Mouse (Mus musculus): ENCODE results near the gene Gm42957. TPM values are rescaled to one million over a fixed set of nuclear protein-coding genes. Genes with fewer than 3 reads are reported as not detected.
"Not testable (repeated sequence)": the region's sequence is repeated elsewhere in the genome, so short reads cannot be mapped to it uniquely, and the experiment has no call there.

The Gm42957 gene
- total RNA-seq, 2 experiments from 2014 or later = 0.14 to 0.15 TPM

- Histone ChIP-seq H3K4me3 (no peak overlapping the region), H3K27ac (no peak overlapping the region)
- no peak for TF ChIP-seq CTCF (IDR thresholded peaks at IDR 0.05)
- no peak for DNase-seq
- intact Hi-C loops (cut with DNase I) = no loop called here
These were observed 1.3 kb upstream of the Gm42957 start for GRCm38 (mm10) chr3:96634015-96634414.

DNA sequence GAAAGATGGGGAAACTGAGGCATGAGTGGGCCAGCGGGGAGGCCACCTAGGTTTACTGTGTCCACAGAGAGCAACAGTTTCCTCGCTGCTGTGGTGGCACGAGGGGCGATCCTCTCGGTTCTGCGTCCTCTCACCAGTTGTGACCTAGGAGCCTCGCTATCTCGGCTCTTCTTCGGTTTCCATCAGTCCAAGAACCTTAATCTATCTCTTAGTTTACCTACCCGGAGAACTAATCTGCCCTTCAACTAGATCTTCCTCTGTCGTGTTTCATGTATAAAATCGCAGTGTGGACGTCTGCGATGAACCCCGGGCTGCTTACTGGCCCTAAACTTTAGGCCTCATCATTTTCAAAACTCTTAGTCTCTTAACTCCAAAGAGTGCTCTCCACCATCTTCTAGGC lies 632 bp downstream of the Gm42957 start:
- intact Hi-C loops (cut with DNase I) = no loop called here
- Histone ChIP-seq H3K27ac (peak overlapping the region; percentile 95), H3K4me3 (peak overlapping the region; percentile 85)
- no peak for TF ChIP-seq CTCF (IDR thresholded peaks at IDR 0.05)
- no peak for DNase-seq

- no peak for DNase-seq
- intact Hi-C loops (cut with DNase I) = no loop called here
- Histone ChIP-seq H3K27ac (peak overlapping the region; percentile 95), H3K4me3 (peak overlapping the region; percentile 85)
- TF ChIP-seq CTCF (IDR thresholded peaks at IDR 0.05) = no peak
These were observed 1.2 kb downstream of the Gm42957 start for GRCm38 (mm10) chr3:96636448-96636847.

DNA sequence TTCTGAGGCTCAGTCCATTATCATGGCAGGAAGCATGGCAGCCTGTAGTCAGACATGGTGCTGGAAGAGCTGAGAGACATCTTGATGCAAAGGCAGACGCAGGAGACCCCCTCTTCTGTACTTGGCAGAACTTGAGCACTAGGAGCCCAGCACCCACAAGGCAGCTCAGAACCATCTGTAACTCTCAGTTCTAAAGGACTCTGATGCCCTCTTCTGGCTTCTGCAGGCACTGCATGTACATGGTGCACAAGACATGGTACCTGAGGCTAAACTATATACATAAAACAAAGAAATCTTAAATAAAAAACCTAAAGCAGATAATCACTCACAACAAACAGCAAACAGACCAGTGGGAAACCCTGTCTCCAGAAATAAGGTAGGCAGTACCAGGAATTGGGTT lies 3.9 kb downstream of the Gm42957 start:
- peak; percentile 86 for TF ChIP-seq CTCF (IDR thresholded peaks at IDR 0.05)
- Histone ChIP-seq H3K27ac (no peak overlapping the region), H3K4me3 (no peak overlapping the region)
- DNase-seq = peak; percentile 68
- intact Hi-C loops (cut with DNase I) = loop anchor here (2.0 kb wide), 1 partner anchor 58 kb away; no protein-coding TSS in a partner anchor

DNA sequence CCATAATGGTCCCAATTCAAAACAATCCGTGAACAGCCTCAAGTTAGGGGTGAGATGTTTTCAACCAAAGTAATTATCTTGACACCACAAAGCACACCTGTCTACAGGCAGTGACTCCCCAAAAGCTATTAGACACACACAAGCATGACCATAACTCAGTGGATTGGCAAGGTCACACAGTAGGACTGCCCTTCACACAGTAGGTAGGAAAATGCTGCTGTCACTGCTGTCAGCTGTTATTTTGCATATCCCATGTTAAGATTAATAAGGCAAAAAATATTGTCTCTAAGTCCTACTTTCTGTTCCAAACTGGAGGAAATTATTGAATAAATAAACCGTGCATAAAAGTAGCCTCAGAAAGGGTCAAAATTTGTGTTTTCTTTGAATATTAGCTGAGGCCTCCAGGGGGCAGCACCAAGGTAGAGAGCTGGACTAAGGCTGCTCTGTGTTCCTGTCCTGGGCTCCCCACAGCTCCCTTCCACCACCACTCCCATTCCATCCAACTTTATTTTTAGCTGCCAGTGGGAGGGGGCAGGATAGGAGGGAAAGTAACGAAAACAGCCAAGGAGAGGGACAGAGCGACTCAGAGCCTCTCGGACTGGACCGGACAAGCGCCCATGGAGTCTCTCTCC lies 9.9 kb downstream of the Gm42957 start, which contains the start of gene Itga10:
Gene Itga10, plus strand, starts transcription at position 567 of the 632 bp plus-strand sequence.
- TF ChIP-seq CTCF (IDR thresholded peaks at IDR 0.05) = peak; percentile 72
- peak; percentile 45 for DNase-seq
- Histone ChIP-seq H3K27ac (peak within 1 kb of the TSS; percentile 32; the same call in 1 of the 2 replicates), H3K4me3 (peak within 1 kb of the TSS; percentile 50)
- intact Hi-C loops (cut with DNase I) = no loop called here

GRCm38 (mm10) chr3:96647365-96647764 lies 12.1 kb downstream of the Gm42957 start:
- Histone ChIP-seq H3K27ac (no peak overlapping the region), H3K4me3 (no peak overlapping the region)
- intact Hi-C loops (cut with DNase I) = no loop called here
- no peak for TF ChIP-seq CTCF (IDR thresholded peaks at IDR 0.05)
- DNase-seq = no peak

- DNase-seq = no peak
- intact Hi-C loops (cut with DNase I) = no loop called here
- Histone ChIP-seq H3K4me3 (no peak overlapping the region), H3K27ac (no peak overlapping the region)
- no peak for TF ChIP-seq CTCF (IDR thresholded peaks at IDR 0.05)
These were observed 25.6 kb downstream of the Gm42957 start for GRCm38 (mm10) chr3:96660901-96661300.

DNA sequence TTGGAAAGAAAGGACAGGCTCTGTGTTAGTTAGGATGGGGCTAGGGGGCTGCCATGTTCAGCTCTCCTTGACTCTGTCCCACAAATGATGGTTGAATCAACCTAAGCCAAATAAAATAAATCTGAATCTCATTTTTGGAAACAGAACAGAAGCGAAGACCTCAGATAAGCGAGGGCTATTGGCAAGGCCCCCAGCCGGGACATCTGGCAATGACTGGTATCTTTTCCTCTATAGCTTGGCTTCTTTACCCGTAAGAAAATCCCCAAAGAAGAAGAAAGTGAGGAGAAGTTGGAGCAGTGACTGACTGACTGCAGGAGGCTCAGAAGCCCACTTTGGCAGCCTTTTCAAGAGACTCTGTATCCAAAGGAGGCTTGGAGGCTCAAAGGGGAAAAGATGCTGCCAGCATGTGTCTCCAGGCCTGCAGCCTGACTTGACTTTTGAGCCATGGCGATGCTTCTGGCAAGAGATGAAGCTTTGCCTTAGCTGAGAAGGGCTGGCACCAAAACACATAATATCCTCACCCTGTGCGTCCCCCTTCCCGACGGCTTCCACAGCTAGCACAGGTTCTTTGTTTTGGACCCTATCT lies 27.6 kb downstream of the Gm42957 start:
- Histone ChIP-seq H3K27ac (peak overlapping the region; percentile 67), H3K4me3 (peak overlapping the region; percentile 62; the same call in 1 of the 2 replicates)
- intact Hi-C loops (cut with DNase I) = no loop called here
- TF ChIP-seq CTCF (IDR thresholded peaks at IDR 0.05) = no peak
- no peak for DNase-seq

DNA sequence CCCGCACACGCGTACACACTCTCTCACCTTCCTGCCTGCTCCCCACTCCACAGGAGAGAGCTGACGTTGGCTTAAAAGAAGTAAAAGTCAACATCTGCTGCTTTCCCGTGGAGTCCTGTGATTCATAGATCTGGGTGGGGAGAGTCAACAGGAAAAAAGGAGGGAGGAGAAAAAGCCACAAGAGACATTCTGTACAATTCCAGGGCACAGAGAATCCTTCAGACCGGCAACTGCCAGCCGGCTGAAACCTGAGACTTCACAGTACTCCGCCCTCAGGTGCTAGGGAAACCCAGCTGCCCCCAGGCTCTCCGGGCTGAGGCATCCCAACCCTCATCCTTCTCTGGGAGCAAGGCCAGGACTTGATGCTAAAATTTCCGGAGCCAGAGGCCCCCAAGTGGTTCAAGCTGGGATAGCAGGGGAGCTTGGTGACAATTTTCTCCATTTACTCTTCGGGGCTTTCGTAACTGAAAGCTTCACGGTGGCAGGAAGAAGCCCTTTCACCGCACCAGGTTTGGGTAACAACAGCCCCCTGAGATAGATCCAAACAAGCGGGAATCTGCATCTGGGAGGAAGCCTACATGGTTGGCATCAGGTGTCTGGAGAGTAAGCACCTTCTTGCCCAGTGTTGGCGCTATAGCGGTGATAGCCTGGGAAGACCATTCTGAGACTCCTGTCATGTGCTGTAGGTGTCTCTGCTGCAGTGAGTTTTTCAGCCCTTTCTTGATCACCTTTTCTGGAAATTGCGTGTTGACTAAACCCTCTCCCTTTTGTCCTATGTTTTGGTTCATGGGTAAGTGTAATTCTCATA lies 28.4 kb downstream of the Gm42957 start:
- intact Hi-C loops (cut with DNase I) = no loop called here
- peak; percentile 85 for DNase-seq
- peak overlapping the region; percentile 67 for H3K27ac ChIP-seq
- TF ChIP-seq CTCF (IDR thresholded peaks at IDR 0.05) = peak; percentile 86
- peak overlapping the region; percentile 62 for H3K4me3 ChIP-seq

GRCm38 (mm10) chr3:96665732-96666363 lies 30.6 kb downstream of the Gm42957 start:
- DNase-seq, H3K27ac ChIP-seq, H3K4me3 ChIP-seq: not testable (repeated sequence)
- intact Hi-C loops (cut with DNase I) = loop anchor here (5.0 kb wide), 1 partner anchor 41 kb away; the partner anchor contains the start of gene Nudt17

GRCm38 (mm10) chr3:96666916-96667315 lies 31.6 kb downstream of the Gm42957 start:
- intact Hi-C loops (cut with DNase I) = loop anchor here (5.0 kb wide), 1 partner anchor 40 kb away; the partner anchor contains the start of gene Nudt17
- Histone ChIP-seq H3K27ac (no peak overlapping the region), H3K4me3 (no peak overlapping the region)
- TF ChIP-seq CTCF (IDR thresholded peaks at IDR 0.05) = no peak
- DNase-seq = no peak

- intact Hi-C loops (cut with DNase I) = loop anchor here (5.0 kb wide), 1 partner anchor 40 kb away; the partner anchor contains the start of gene Nudt17
These were observed 32.0 kb downstream of the Gm42957 start for GRCm38 (mm10) chr3:96667316-96667715.

More at GRCm38 (mm10) chr3:96667316-96667715, 32.0 kb downstream of the Gm42957 start:
- DNase-seq = no peak
- no peak overlapping the region for H3K27ac ChIP-seq
- TF ChIP-seq CTCF (IDR thresholded peaks at IDR 0.05) = peak; percentile 53
- no peak overlapping the region for H3K4me3 ChIP-seq
